Mouse (Mus musculus) stomach, postnatal 0 days (tissue): ENCODE measurements around the gene Perm1. TPM values are rescaled to one million over a fixed set of nuclear protein-coding genes. Genes with fewer than 3 reads are reported as not detected.

ENCODE experiments used
- ATAC-seq: fragments of 200-750 bp; cut with Nextera tagmentation; 2 replicates; pipeline ENCODE4 v1.8.0; 2017; ENCODE audit not compliant: low FRiP score, low TSS enrichment
- DNase-seq: peaks from one replicate; pipeline ENCODE4 v3.0.0-alpha.2; 2016; ENCODE audit warnings: low spot score
- H3K27ac ChIP-seq: fragments of 300-500 bp; sonication (generic); replicated peaks from 2 replicates; pipeline ENCODE4 v1.5.1; 2014; ENCODE audit warnings: mild to moderate bottlenecking, control low read depth
- H3K27me3 ChIP-seq: fragments of 300-500 bp; sonication (generic); 2 replicates; pipeline ENCODE4 v1.6.1; 2014; ENCODE audit warnings: low read length; ENCODE audit not compliant: control insufficient read depth, insufficient read depth
- H3K36me3 ChIP-seq: fragments of 300-500 bp; sonication (generic); 2 replicates; pipeline ENCODE4 v1.6.1; 2014; ENCODE audit warnings: low read length, mixed read lengths; ENCODE audit not compliant: control insufficient read depth, insufficient read depth
- H3K4me1 ChIP-seq: fragments of 300-500 bp; sonication (generic); replicated peaks from 2 replicates; pipeline ENCODE4 v1.6.1; 2014; ENCODE audit warnings: antibody characterized with exemption; ENCODE audit not compliant: control insufficient read depth, insufficient read depth
- H3K4me2 ChIP-seq: fragments of 300-500 bp; sonication (generic); replicated peaks from 2 replicates; pipeline ENCODE4 v1.6.1; 2014; ENCODE audit warnings: low read depth, mild to moderate bottlenecking, control low read depth, moderate library complexity
- H3K4me3 ChIP-seq: fragments of 300-500 bp; sonication (generic); 2 replicates; pipeline ENCODE4 v1.5.1; 2014; ENCODE audit warnings: low read depth, low read length, control low read depth
- H3K9ac ChIP-seq: fragments of 300-500 bp; sonication (generic); 2 replicates; pipeline ENCODE4 v1.6.1; 2014; ENCODE audit warnings: mild to moderate bottlenecking, low read length, control low read depth, mixed read lengths
- H3K9me3 ChIP-seq: fragments of 300-500 bp; sonication (generic); 2 replicates; pipeline ENCODE4 v1.6.1; 2016; ENCODE audit warnings: low read length; ENCODE audit not compliant: control insufficient read depth
- CTCF ChIP-seq: IDR thresholded peaks from 2 replicates; pipeline ENCODE4 v1.5.1; 2016; ENCODE audit warnings: antibody characterized with exemption, low read depth, mild to moderate bottlenecking, moderate library complexity
- EP300 ChIP-seq: optimal IDR thresholded peaks from 2 replicates; pipeline ENCODE3; 2016; ENCODE audit warnings: antibody characterized with exemption
- WGBS: fragments of 180-500 bp; shearing (Covaris S2); extraction: QIAGEN DNeasy Blood & Tissue Kit; methylation state at CpG from one replicate; pipeline ENCODE4 v1.1.7; 2014; 5-methylcytosine and 5-hydroxymethylcytosine counted together
- polyA plus RNA-seq: library from polyadenylated mRNA; unstranded; fragments of >200 nt; fragmentation: Nextera tagmentation; extraction: Ambion mirVana; gene quantifications from 2 replicates; pipeline ENCODE4 v1.2.1, GENCODE M21; 2015

Perm1 gene
- polyA plus RNA-seq, 1 experiment from 2014 or later: 4.0 TPM

DNA sequence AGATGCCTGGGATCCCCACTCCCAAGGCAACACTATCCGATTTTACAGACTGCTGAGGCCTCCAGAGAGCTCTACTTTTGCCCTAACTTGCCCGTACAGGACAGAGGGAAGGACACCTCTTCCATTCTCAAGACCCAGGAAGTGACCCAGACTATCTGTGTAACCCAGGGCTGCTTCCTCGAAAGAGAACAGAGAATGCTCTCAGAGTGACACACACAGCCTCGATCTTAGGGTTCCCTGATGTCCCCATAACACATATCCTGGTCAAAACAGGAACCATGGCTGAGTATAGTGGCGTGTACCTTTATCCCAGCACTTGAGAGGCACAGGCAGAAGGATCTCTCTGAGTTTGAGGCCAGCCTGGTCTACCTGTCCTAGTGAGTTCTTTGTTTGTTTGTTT, 31.9 kb upstream of the Perm1 start:
- Histone ChIP-seq H3K9me3 (no peaks in the 10 kb centered on the region), H3K4me1 (no peaks in the 10 kb centered on the region), H3K4me3 (no peak overlapping the region), H3K27ac (no peak overlapping the region), H3K27me3 (no peaks in the 10 kb centered on the region), H3K9ac (no peak overlapping the region), H3K4me2 (no peak overlapping the region), H3K36me3 (0 out of 2 replicates have a peak, but pooled peaks cover 3% of the 10 kb centered on the region)
- TF ChIP-seq CTCF (no peak), EP300 (no peak)
- 80% methylated on average over 5 of the region's 5 CpGs for WGBS
- no peak for DNase-seq
- ATAC-seq: no peak

DNA sequence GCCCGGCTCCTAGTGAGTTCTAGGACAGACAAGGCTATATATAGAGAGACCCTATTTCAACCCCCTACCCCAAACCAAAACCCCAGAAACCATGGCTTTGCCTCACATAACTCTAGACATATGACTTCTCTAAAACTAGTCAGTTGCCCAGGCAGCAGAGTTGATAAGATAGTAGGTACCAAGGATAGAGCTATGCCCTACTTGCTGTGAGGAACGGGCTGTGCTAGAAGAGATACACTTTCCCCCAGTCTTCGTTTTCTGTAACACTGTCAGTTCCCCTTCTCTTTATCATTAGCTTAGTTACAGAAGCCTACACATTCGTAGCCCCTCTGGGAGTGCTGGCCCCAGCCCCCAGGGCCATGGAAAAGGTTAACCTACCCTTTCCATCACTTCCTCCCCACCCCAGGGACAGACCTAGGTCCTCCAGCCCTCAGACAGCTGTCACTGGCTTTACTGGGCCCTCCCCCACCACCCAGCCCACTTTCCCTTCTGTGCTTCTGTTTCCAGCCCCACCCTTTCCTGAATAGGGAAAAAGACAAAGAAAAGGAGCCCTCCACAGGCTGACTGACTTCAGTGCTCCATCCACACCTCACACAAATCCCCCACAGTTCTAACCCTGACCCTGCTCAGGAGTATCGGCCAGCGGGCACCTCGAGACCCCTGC, 31.2 kb upstream of the Perm1 start:
- H3K4me3 ChIP-seq: no peak overlapping the region
- no peak for ATAC-seq
- H3K27ac ChIP-seq: no peak overlapping the region
- H3K4me1 ChIP-seq: no peaks in the 10 kb centered on the region
- no peak overlapping the region for H3K9ac ChIP-seq
- H3K27me3 ChIP-seq: no peaks in the 10 kb centered on the region
- no peak for DNase-seq
- no peaks in the 10 kb centered on the region for H3K9me3 ChIP-seq
- 82% methylated on average over 7 of the region's 7 CpGs for WGBS
- H3K36me3 ChIP-seq: no peaks in the 10 kb centered on the region
- TF ChIP-seq EP300 (no peak), CTCF (no peak)
- H3K4me2 ChIP-seq: no peak overlapping the region

DNA sequence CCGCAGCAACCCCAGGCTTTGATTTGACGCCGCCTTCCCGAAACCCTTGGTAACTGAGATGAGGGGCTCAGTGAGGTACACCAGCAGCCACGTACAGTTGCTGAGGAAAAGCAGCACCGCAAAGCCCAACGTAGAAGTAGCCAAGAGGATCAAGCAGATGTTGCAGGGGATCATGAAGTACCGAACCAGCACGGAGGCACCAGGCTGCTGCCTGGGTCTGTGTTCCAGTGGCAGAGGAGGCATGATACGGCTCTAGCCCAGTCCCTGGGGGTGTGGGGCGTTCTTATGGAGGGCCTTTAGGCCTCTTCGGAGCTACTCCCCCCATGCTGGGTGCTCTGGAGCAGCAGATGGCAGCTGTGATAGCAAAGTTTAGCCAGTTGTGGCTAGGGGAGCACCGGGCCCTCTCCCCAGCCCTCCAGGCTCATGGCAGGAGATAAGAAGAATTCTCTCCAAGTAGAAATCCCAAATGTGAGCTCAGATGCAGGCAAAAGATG, 30.2 kb upstream of the Perm1 start:
- Histone ChIP-seq H3K27ac (no peak overlapping the region), H3K4me3 (no peak overlapping the region), H3K9ac (peak overlapping the region; percentile 8; the same call in 1 of the 2 replicates), H3K4me2 (no peak overlapping the region; the same call in 1 of the 2 replicates), H3K9me3 (no peaks in the 10 kb centered on the region), H3K27me3 (no peaks in the 10 kb centered on the region), H3K4me1 (no peaks in the 10 kb centered on the region), H3K36me3 (no peaks in the 10 kb centered on the region)
- ATAC-seq (no peak), DNase-seq (no peak)
- TF ChIP-seq CTCF (no peak), EP300 (no peak)
- WGBS: 86% methylated on average over 13 of the region's 13 CpGs

DNA sequence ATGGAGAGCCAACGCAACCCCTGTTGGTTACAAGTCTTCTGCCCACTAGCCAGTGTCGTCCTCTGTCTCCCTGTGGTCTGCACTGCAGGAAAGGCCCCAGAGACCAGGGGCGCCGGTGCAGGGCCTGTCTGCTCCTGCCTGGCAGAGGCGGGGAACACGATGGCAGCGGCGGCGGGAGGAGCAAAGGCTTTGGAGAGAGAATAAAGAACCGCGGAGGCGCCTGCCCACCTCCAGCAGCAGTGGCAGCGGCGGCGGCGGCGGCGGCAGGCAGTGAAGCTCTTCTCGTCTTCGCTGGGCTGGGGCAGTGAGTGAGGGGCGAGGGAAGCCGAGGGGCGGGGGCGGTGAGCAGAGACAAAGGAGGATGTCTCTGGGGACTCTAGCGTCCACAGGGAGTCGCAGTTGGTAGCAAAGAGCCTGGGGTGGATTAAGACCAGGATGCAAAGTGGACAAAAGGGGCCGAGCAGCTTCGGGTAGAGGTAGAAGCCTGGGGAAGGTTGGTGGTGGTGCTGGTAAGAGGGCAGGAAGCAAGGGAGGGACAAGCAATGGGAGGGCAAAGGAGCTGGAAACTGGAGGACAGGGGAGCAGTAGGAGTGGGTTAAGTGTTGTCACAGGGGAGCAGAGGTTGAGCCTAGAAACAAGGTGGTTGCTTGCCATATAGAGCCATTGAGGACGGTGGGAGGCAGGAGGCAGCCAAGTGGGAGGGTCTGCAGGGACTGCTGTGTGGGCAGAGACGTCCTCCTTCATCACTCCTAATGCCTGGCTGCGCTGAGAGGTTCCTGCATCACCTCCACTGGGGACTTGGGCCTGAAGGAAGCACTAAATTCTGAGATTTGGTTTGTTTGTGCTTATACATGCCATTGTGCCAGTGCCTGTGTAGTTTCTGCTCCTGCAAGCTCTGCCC, 29.5 kb upstream of the Perm1 start:
- Histone ChIP-seq H3K4me3 (no peak overlapping the region), H3K9ac (peak overlapping the region; percentile 8; the same call in 1 of the 2 replicates), H3K9me3 (no peaks in the 10 kb centered on the region), H3K4me1 (no peaks in the 10 kb centered on the region), H3K27me3 (no peaks in the 10 kb centered on the region), H3K27ac (no peak overlapping the region), H3K36me3 (no peaks in the 10 kb centered on the region), H3K4me2 (peak overlapping the region; percentile 35; the same call in 1 of the 2 replicates)
- DNase-seq: no peak
- no peak for ATAC-seq
- no peak; the same call in 1 of the 2 replicates for TF ChIP-seq CTCF
- no peak for TF ChIP-seq EP300
- WGBS: 29% methylated on average over 30 of the region's 31 CpGs

DNA sequence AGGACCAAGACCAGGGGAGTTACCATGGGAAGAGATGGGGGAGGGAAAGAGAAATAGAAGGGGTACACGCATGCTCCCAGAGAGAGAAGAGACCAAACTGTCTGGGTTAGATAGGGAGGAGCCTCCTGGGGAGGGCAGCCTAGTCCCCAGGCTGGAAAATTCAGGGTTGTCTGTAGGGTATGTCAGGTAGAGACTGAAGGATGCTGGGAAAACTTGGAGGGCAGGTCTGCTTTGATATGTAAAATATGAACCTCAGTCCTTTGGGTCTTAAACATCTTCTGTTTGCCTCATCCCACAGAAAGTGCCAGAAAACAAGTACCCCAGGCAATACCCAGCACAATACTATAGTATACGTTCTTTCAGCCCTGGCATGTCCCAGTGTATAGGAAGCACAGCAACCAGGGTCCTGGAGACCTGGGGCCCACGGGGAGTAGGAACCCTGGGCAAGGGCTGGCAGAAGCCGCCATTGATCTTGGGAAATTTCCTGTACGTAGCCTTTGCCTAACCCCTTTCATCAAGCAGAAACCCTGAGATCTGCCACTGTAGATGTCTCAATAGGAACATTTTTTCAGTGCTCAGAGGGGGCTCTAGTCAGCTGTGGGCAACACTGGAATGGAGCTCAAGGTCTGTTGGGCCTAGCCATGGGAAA, 27.4 kb upstream of the Perm1 start:
- Histone ChIP-seq H3K4me1 (peaks cover 9% of the 10 kb centered on the region; the same call in 1 of the 2 replicates), H3K4me2 (no peak overlapping the region), H3K9me3 (no peaks in the 10 kb centered on the region), H3K9ac (no peak overlapping the region), H3K36me3 (no peaks in the 10 kb centered on the region), H3K27ac (no peak overlapping the region), H3K4me3 (no peak overlapping the region), H3K27me3 (no peaks in the 10 kb centered on the region)
- TF ChIP-seq EP300 (no peak), CTCF (no peak)
- DNase-seq (no peak), ATAC-seq (no peak)
- WGBS: 77% methylated on average over 5 of the region's 5 CpGs
